Comparison of ENCODE assay signal across 19 mouse cellular contexts in genomic region chr6:64773430-64773829, GRCm38 (mm10). TPM values are rescaled to one million over a fixed set of nuclear protein-coding genes. Genes with fewer than 3 reads are reported as not detected.
DNase-seq lines count a peak whose midpoint lies in the region; ATAC-seq lines count a peak whose summit lies in the region.
"Had no signal": no experiment of that assay in that cellular context is flagged by ENCODE, and none has a peak within 500 bp of the region (broad histone marks: within the 10 kb centered on the region; RNA-seq: fewer than 3 reads in every experiment).

No protein-coding gene starts in this region.

- no peak for ATAC-seq in limb, embryonic 11.5 days (ENCODE audit: insufficient number of reproducible peaks, low FRiP score, low TSS enrichment, low read depth)
- no peak for ATAC-seq in hindbrain, embryonic 13.5 days (ENCODE audit: low FRiP score)
- no peak for ATAC-seq in midbrain, embryonic 14.5 days (ENCODE audit: low FRiP score, low TSS enrichment)
- no peak for ATAC-seq in liver, embryonic 11.5 days (replicated peaks; ENCODE audit: low FRiP score)
- ATAC-seq in intestine, embryonic 16.5 days = no peak

- no peak overlapping the region for H3K4me3 ChIP-seq in limb, embryonic 11.5 days (ENCODE audit: low read depth, low read length)
- H3K4me3 ChIP-seq in limb, embryonic 10.5 days = no peak overlapping the region
- H3K4me3 ChIP-seq in hindbrain, embryonic 13.5 days = no peak overlapping the region
- H3K4me3 ChIP-seq in midbrain, embryonic 14.5 days (replicated peaks; ENCODE audit: low read depth, low read length) = no peak overlapping the region
- H3K4me3 ChIP-seq in liver, embryonic 11.5 days (ENCODE audit: low read depth, low read length) = no peak overlapping the region
- H3K4me3 ChIP-seq in intestine, embryonic 16.5 days (ENCODE audit: low read length) = no peak overlapping the region
- H3K4me3 ChIP-seq: heart, adult 2 months; limb, embryonic 12.5 days had no signal

- H3K9ac ChIP-seq in limb, embryonic 11.5 days (ENCODE audit: low read length) = no peak overlapping the region
- H3K9ac ChIP-seq in hindbrain, embryonic 13.5 days = no peak overlapping the region; the same call in 1 of the 2 replicates
- H3K9ac ChIP-seq in midbrain, embryonic 14.5 days (replicated peaks; ENCODE audit: low read length) = no peak overlapping the region
- no peak overlapping the region for H3K9ac ChIP-seq in liver, embryonic 11.5 days (ENCODE audit: low read depth, low read length)
- no peak overlapping the region for H3K9ac ChIP-seq in intestine, embryonic 16.5 days (ENCODE audit: low read depth, low read length)
- H3K9ac ChIP-seq: limb, embryonic 12.5 days had no signal

- no peaks in the 10 kb centered on the region for H3K4me1 ChIP-seq in limb, embryonic 11.5 days (ENCODE audit: control insufficient read depth, insufficient read depth, low read length)
- no peaks in the 10 kb centered on the region for H3K4me1 ChIP-seq in limb, embryonic 10.5 days
- no peaks in the 10 kb centered on the region; the same call in 1 of the 2 replicates for H3K4me1 ChIP-seq in hindbrain, embryonic 13.5 days (replicated peaks)
- no peaks in the 10 kb centered on the region for H3K4me1 ChIP-seq in midbrain, embryonic 14.5 days (ENCODE audit: control insufficient read depth, insufficient read depth, low read length)
- no peaks in the 10 kb centered on the region for H3K4me1 ChIP-seq in liver, embryonic 11.5 days (replicated peaks; ENCODE audit: control insufficient read depth, insufficient read depth, low read length)
- H3K4me1 ChIP-seq in intestine, embryonic 16.5 days (ENCODE audit: control insufficient read depth, insufficient read depth, low read length) = no peaks in the 10 kb centered on the region
- H3K4me1 ChIP-seq: limb, embryonic 12.5 days had no signal

- 14% methylated on average over 7 of the region's 7 CpGs for WGBS in limb, embryonic 11.5 days
- WGBS in limb, embryonic 10.5 days = 10% methylated on average over 7 of the region's 7 CpGs
- 5% methylated on average over 7 of the region's 7 CpGs for WGBS in hindbrain, embryonic 13.5 days
- WGBS in midbrain, embryonic 14.5 days = 2% methylated on average over 7 of the region's 7 CpGs
- 31% methylated on average over 7 of the region's 7 CpGs for WGBS in liver, embryonic 11.5 days
- WGBS in intestine, embryonic 16.5 days = 24% methylated on average over 7 of the region's 7 CpGs

- H3K36me3 ChIP-seq in limb, embryonic 11.5 days (ENCODE audit: control insufficient read depth, insufficient read depth, low read length) = no peaks in the 10 kb centered on the region
- no peaks in the 10 kb centered on the region for H3K36me3 ChIP-seq in limb, embryonic 10.5 days
- H3K36me3 ChIP-seq in hindbrain, embryonic 13.5 days = no peaks in the 10 kb centered on the region
- no peaks in the 10 kb centered on the region for H3K36me3 ChIP-seq in midbrain, embryonic 14.5 days (ENCODE audit: control insufficient read depth, insufficient read depth, low read length)
- no peaks in the 10 kb centered on the region for H3K36me3 ChIP-seq in liver, embryonic 11.5 days (ENCODE audit: control insufficient read depth, insufficient read depth, low read length)
- no peaks in the 10 kb centered on the region for H3K36me3 ChIP-seq in intestine, embryonic 16.5 days (ENCODE audit: control insufficient read depth, insufficient read depth, low read length)
- H3K36me3 ChIP-seq: G1E; limb, embryonic 12.5 days had no signal

- no peaks in the 10 kb centered on the region for H3K27me3 ChIP-seq in limb, embryonic 11.5 days (ENCODE audit: control insufficient read depth, insufficient read depth, low read length)
- H3K27me3 ChIP-seq in limb, embryonic 10.5 days (ENCODE audit: low read depth, poor library complexity, severe bottlenecking) = no peaks in the 10 kb centered on the region
- H3K27me3 ChIP-seq in hindbrain, embryonic 13.5 days = no peaks in the 10 kb centered on the region
- no peaks in the 10 kb centered on the region for H3K27me3 ChIP-seq in midbrain, embryonic 14.5 days (ENCODE audit: control insufficient read depth, insufficient read depth, low read length)
- H3K27me3 ChIP-seq in liver, embryonic 11.5 days (replicated peaks; ENCODE audit: control insufficient read depth, insufficient read depth, low read length) = no peaks in the 10 kb centered on the region
- no peaks in the 10 kb centered on the region for H3K27me3 ChIP-seq in intestine, embryonic 16.5 days (replicated peaks; ENCODE audit: control insufficient read depth, insufficient read depth, low read length)
- H3K27me3 ChIP-seq: limb, embryonic 12.5 days had no signal

- H3K4me2 ChIP-seq in limb, embryonic 11.5 days (ENCODE audit: low read depth, severe bottlenecking) = no peak overlapping the region
- H3K4me2 ChIP-seq in hindbrain, embryonic 13.5 days = peak overlapping the region; percentile 16; the same call in 1 of the 2 replicates
- H3K4me2 ChIP-seq in midbrain, embryonic 14.5 days (ENCODE audit: low read length) = peak overlapping the region; percentile 9; the same call in 1 of the 2 replicates
- no peak overlapping the region for H3K4me2 ChIP-seq in liver, embryonic 11.5 days
- H3K4me2 ChIP-seq in intestine, embryonic 16.5 days (ENCODE audit: low read depth, low read length) = no peak overlapping the region
- H3K4me2 ChIP-seq: limb, embryonic 12.5 days had no signal

- peak; percentile 21 for DNase-seq in limb, embryonic 11.5 days (ENCODE audit: low spot score)
- no peak for DNase-seq in limb, embryonic 10.5 days (ENCODE audit: low spot score)
- peak; percentile 46 for DNase-seq in midbrain, embryonic 14.5 days
- DNase-seq in liver, embryonic 11.5 days (ENCODE audit: low spot score) = no peak
- DNase-seq in yolk sac, embryonic 10.5 days (ENCODE audit: low spot score) = no peak
- DNase-seq: adrenal gland, postnatal 14 days; cerebellum, postnatal 25 days; heart, adult 2 months; kidney, postnatal 14 days; layer of hippocampus, adult 9-11 months had no signal

- H3K27ac ChIP-seq in limb, embryonic 11.5 days (replicated peaks; ENCODE audit: low read depth, low read length) = no peak overlapping the region
- no peak overlapping the region for H3K27ac ChIP-seq in limb, embryonic 10.5 days
- H3K27ac ChIP-seq in hindbrain, embryonic 13.5 days = no peak overlapping the region
- H3K27ac ChIP-seq in midbrain, embryonic 14.5 days (replicated peaks; ENCODE audit: low read depth, low read length) = no peak overlapping the region
- no peak overlapping the region for H3K27ac ChIP-seq in liver, embryonic 11.5 days (ENCODE audit: low read depth, low read length)
- no peak overlapping the region for H3K27ac ChIP-seq in intestine, embryonic 16.5 days (ENCODE audit: low read length)
- H3K27ac ChIP-seq: heart, adult 2 months; limb, embryonic 12.5 days; macrophage; stomach, postnatal 0 days had no signal

- no peaks in the 10 kb centered on the region for H3K9me3 ChIP-seq in limb, embryonic 11.5 days (ENCODE audit: control insufficient read depth, low read length)
- H3K9me3 ChIP-seq in limb, embryonic 10.5 days (replicated peaks) = no peaks in the 10 kb centered on the region
- H3K9me3 ChIP-seq in hindbrain, embryonic 13.5 days = no peaks in the 10 kb centered on the region
- no peaks in the 10 kb centered on the region for H3K9me3 ChIP-seq in midbrain, embryonic 14.5 days (ENCODE audit: control insufficient read depth, low read length)
- no peaks in the 10 kb centered on the region for H3K9me3 ChIP-seq in liver, embryonic 11.5 days (ENCODE audit: control insufficient read depth, low read length)
- no peaks in the 10 kb centered on the region for H3K9me3 ChIP-seq in intestine, embryonic 16.5 days (ENCODE audit: control insufficient read depth, low read length)
- H3K9me3 ChIP-seq: G1E; limb, embryonic 12.5 days had no signal

RNA-seq across cellular contexts. Expression of gene Atoh1, which starts 44.5 kb away (rescaled TPM):
- not detected in 2 replicates for polyA plus RNA-seq in limb, embryonic 11.5 days (2014; fragmentation: Nextera tagmentation; extraction: Ambion mirVana)
- polyA plus RNA-seq in limb, embryonic 10.5 days (2016; fragmentation: Nextera tagmentation; extraction: Ambion mirVana) = not detected in 2 replicates
- polyA plus RNA-seq in hindbrain, embryonic 13.5 days (2015; fragmentation: Nextera tagmentation; extraction: Ambion mirVana) = 7.7 and 20.0 TPM in 2 replicates
- 4.2 and 4.6 TPM in 2 replicates for polyA plus RNA-seq in midbrain, embryonic 14.5 days (2014; fragmentation: Nextera tagmentation; extraction: Ambion mirVana)
- polyA plus RNA-seq in liver, embryonic 11.5 days (2014; fragmentation: Nextera tagmentation; extraction: Ambion mirVana) = not detected in 2 replicates
- polyA plus RNA-seq in intestine, embryonic 16.5 days (2015; fragmentation: Nextera tagmentation; extraction: Ambion mirVana) = 9.9 and 10.3 TPM in 2 replicates
- polyA plus RNA-seq: G1E; heart, adult 2 months; heart, postnatal 0 days; limb, embryonic 12.5 days; liver, embryonic 16.5 days; macrophage; spleen, adult 2 months had no signal

Comparison
In these comparisons a context has a peak if more than half of its experiments do, and no peak if none do; other contexts are left out.
1. DNase-seq: peak in limb, embryonic 11.5 days (single experiment) and midbrain, embryonic 14.5 days (single experiment); none in limb, embryonic 10.5 days (single experiment), liver, embryonic 11.5 days (single experiment) and yolk sac, embryonic 10.5 days (single experiment).
2. H3K4me2 ChIP-seq: peak in hindbrain, embryonic 13.5 days (single experiment) and midbrain, embryonic 14.5 days (single experiment); none in limb, embryonic 11.5 days (single experiment), liver, embryonic 11.5 days (single experiment) and intestine, embryonic 16.5 days (single experiment).